8 mouse cellular contexts compared by ENCODE assay signal in the genomic region with DNA sequence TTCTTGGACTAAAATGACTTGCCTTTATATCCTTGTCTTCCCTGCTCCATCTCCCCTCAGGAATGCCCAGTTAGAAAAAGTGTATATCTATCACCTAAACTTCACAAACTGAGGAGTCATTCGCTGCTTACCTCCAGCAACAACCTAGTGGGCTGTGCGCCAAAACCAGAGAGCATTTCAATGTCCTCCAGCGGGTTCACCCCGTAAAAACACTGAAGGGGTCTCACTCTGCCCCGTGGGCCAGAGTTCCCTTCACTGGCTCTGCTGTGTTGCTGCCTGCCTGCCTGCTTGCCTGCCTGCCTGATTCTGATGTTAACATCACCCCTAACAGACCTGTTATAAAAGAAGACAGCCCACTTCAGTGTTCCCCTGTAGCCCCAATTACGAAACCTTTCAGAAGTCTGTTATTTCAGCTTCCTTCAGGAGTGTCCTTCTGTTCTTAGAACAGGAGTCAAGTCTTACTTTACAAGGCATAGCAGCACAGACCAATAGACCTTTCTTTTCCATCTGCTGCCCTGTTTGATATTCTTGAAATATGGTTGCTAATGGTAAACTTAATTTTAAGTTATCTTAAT. TPM values are rescaled to one million over a fixed set of nuclear protein-coding genes. Genes with fewer than 3 reads are reported as not detected.
DNase-seq lines count a peak whose midpoint lies in the region; ATAC-seq and TF ChIP-seq lines count a peak whose summit lies in the region.

No protein-coding gene starts in this region.

- H3K4me2 ChIP-seq in embryonic facial prominence, embryonic 11.5 days (ENCODE audit: low read depth, low read length): peak overlapping the region; percentile 45
- H3K4me2 ChIP-seq in intestine, embryonic 16.5 days (ENCODE audit: low read depth, low read length): peak overlapping the region; percentile 63
- peak overlapping the region; percentile 76 for H3K4me2 ChIP-seq in liver, embryonic 16.5 days (ENCODE audit: low read depth, low read length)
- peak overlapping the region; percentile 63 for H3K4me2 ChIP-seq in stomach, embryonic 14.5 days (replicated peaks; ENCODE audit: low read depth, low read length)

- no peak for TF ChIP-seq CTCF in ES-Bruce4 (IDR thresholded peaks at IDR 0.05; ENCODE audit: low read depth, low read length)

- H3K27me3 ChIP-seq in ES-Bruce4 (ENCODE audit: control insufficient read depth, insufficient read depth, low read length, poor library complexity, severe bottlenecking): no peaks in the 10 kb centered on the region
- H3K27me3 ChIP-seq in embryonic facial prominence, embryonic 11.5 days (ENCODE audit: control insufficient read depth, insufficient read depth, low read length): no peaks in the 10 kb centered on the region
- no peaks in the 10 kb centered on the region for H3K27me3 ChIP-seq in intestine, embryonic 16.5 days (replicated peaks; ENCODE audit: control insufficient read depth, insufficient read depth, low read length)
- no peaks in the 10 kb centered on the region for H3K27me3 ChIP-seq in liver, embryonic 16.5 days (ENCODE audit: control insufficient read depth, insufficient read depth, low read depth, low read length)
- no peaks in the 10 kb centered on the region for H3K27me3 ChIP-seq in stomach, embryonic 14.5 days (ENCODE audit: control insufficient read depth, insufficient read depth, low read length)

- peaks cover 7% of the 10 kb centered on the region for H3K36me3 ChIP-seq in ES-Bruce4 (ENCODE audit: control insufficient read depth, insufficient read depth, low read length, poor library complexity, severe bottlenecking)
- no peaks in the 10 kb centered on the region; the same call in 1 of the 2 replicates for H3K36me3 ChIP-seq in embryonic facial prominence, embryonic 11.5 days (replicated peaks; ENCODE audit: control insufficient read depth, insufficient read depth, low read depth, low read length)
- peaks cover 3% of the 10 kb centered on the region; the same call in 1 of the 2 replicates for H3K36me3 ChIP-seq in intestine, embryonic 16.5 days (ENCODE audit: control insufficient read depth, insufficient read depth, low read length)
- peaks cover 5% of the 10 kb centered on the region; the same call in 1 of the 2 replicates for H3K36me3 ChIP-seq in liver, embryonic 16.5 days (ENCODE audit: control insufficient read depth, insufficient read depth)
- H3K36me3 ChIP-seq in stomach, embryonic 14.5 days (ENCODE audit: control insufficient read depth, insufficient read depth, low read length): peaks cover 13% of the 10 kb centered on the region; the same call in 1 of the 2 replicates

- TF ChIP-seq POLR2A in ES-Bruce4 (IDR thresholded peaks at IDR 0.05; ENCODE audit: insufficient read depth, low read length): no peak

- WGBS in embryonic facial prominence, embryonic 11.5 days: 74% methylated on average over 6 of the region's 6 CpGs
- 65% methylated on average over 6 of the region's 6 CpGs for WGBS in intestine, embryonic 16.5 days
- 50% methylated on average over 6 of the region's 6 CpGs for WGBS in liver, embryonic 16.5 days (ENCODE audit: insufficient replicate concordance)
- 63% methylated on average over 6 of the region's 6 CpGs for WGBS in stomach, embryonic 14.5 days

- peak; percentile 11 for DNase-seq in gastrocnemius, postnatal 10 days
- DNase-seq in gastrocnemius, adult 18-20 months (ENCODE audit: low spot score): no peak
- no peak for DNase-seq in embryonic facial prominence, embryonic 11.5 days (ENCODE audit: low spot score)
- DNase-seq in ovary, adult 18-20 months (ENCODE audit: low spot score): no peak

- no peak overlapping the region for H3K27ac ChIP-seq in ES-Bruce4 (ENCODE audit: insufficient read depth, low read length)
- no peak overlapping the region for H3K27ac ChIP-seq in embryonic facial prominence, embryonic 11.5 days (replicated peaks; ENCODE audit: low read depth, low read length)
- no peak overlapping the region for H3K27ac ChIP-seq in intestine, embryonic 16.5 days (ENCODE audit: low read length)
- no peak overlapping the region; the same call in 1 of the 2 replicates for H3K27ac ChIP-seq in liver, embryonic 16.5 days (ENCODE audit: low read length)
- H3K27ac ChIP-seq in stomach, embryonic 14.5 days (ENCODE audit: low read length): no peak overlapping the region

- no peaks in the 10 kb centered on the region for H3K4me1 ChIP-seq in ES-Bruce4 (ENCODE audit: control insufficient read depth, insufficient read depth, low read length)
- H3K4me1 ChIP-seq in embryonic facial prominence, embryonic 11.5 days (ENCODE audit: control insufficient read depth, insufficient read depth, low read length): no peaks in the 10 kb centered on the region
- H3K4me1 ChIP-seq in intestine, embryonic 16.5 days (ENCODE audit: control insufficient read depth, insufficient read depth, low read length): peaks cover 12% of the 10 kb centered on the region
- H3K4me1 ChIP-seq in liver, embryonic 16.5 days (ENCODE audit: control insufficient read depth, low read depth, low read length): peaks cover 16% of the 10 kb centered on the region
- H3K4me1 ChIP-seq in stomach, embryonic 14.5 days (ENCODE audit: control insufficient read depth, insufficient read depth, low read length): peaks cover 16% of the 10 kb centered on the region

- peak overlapping the region; percentile 21; the same call in 1 of the 2 replicates for H3K4me3 ChIP-seq in ES-Bruce4 (ENCODE audit: low read depth, low read length)
- H3K4me3 ChIP-seq in embryonic facial prominence, embryonic 11.5 days (ENCODE audit: low read depth, low read length): peak overlapping the region; percentile 79
- H3K4me3 ChIP-seq in intestine, embryonic 16.5 days (ENCODE audit: low read length): peak overlapping the region; percentile 71
- peak overlapping the region; percentile 92 for H3K4me3 ChIP-seq in liver, embryonic 16.5 days (ENCODE audit: low read depth, low read length)
- H3K4me3 ChIP-seq in stomach, embryonic 14.5 days (ENCODE audit: low read depth, low read length): peak overlapping the region; percentile 71

- no peak for ATAC-seq in embryonic facial prominence, embryonic 11.5 days (replicated peaks; ENCODE audit: insufficient number of reproducible peaks, low FRiP score, low TSS enrichment, low read depth)
- ATAC-seq in intestine, embryonic 16.5 days: no peak
- ATAC-seq in liver, embryonic 16.5 days (ENCODE audit: low read depth): no peak
- ATAC-seq in stomach, embryonic 14.5 days (ENCODE audit: insufficient number of reproducible peaks, insufficient read depth, low FRiP score, low read depth): no peak

- no peaks in the 10 kb centered on the region for H3K9me3 ChIP-seq in ES-Bruce4 (replicated peaks; ENCODE audit: control insufficient read depth, insufficient read depth, low read length, poor library complexity, severe bottlenecking)
- no peaks in the 10 kb centered on the region for H3K9me3 ChIP-seq in embryonic facial prominence, embryonic 11.5 days (replicated peaks; ENCODE audit: control insufficient read depth, low read length)
- H3K9me3 ChIP-seq in intestine, embryonic 16.5 days (ENCODE audit: control insufficient read depth, low read length): no peaks in the 10 kb centered on the region
- H3K9me3 ChIP-seq in liver, embryonic 16.5 days (replicated peaks; ENCODE audit: control insufficient read depth, low read length): no peaks in the 10 kb centered on the region
- no peaks in the 10 kb centered on the region for H3K9me3 ChIP-seq in stomach, embryonic 14.5 days (ENCODE audit: control insufficient read depth, low read depth, low read length)

- peak overlapping the region; percentile 80 for H3K9ac ChIP-seq in ES-Bruce4 (ENCODE audit: low read depth, poor library complexity, severe bottlenecking)
- peak overlapping the region; percentile 87 for H3K9ac ChIP-seq in embryonic facial prominence, embryonic 11.5 days (replicated peaks; ENCODE audit: low read length)
- peak overlapping the region; percentile 82; the same call in 1 of the 2 replicates for H3K9ac ChIP-seq in intestine, embryonic 16.5 days (ENCODE audit: low read depth, low read length)
- peak overlapping the region; percentile 92 for H3K9ac ChIP-seq in liver, embryonic 16.5 days (ENCODE audit: low read depth, low read length)
- H3K9ac ChIP-seq in stomach, embryonic 14.5 days (replicated peaks; ENCODE audit: low read depth, low read length): peak overlapping the region; percentile 62

- no peak for TF ChIP-seq EP300 in ES-Bruce4 (IDR thresholded peaks at IDR 0.05; ENCODE audit: insufficient read depth, low read depth, low read length)

RNA-seq across cellular contexts. Expression of gene Orc3, which starts 1.1 kb away (rescaled TPM):
- 10 to 100 TPM; 33.3 to 40.4 TPM for total RNA-seq in gastrocnemius, postnatal 10 days (2021)
- 10 to 100 TPM; 35.9 to 38.7 TPM for total RNA-seq in gastrocnemius, adult 18-20 months (2021)
- polyA plus RNA-seq in ES-Bruce4 (2011; ENCODE audit: insufficient read depth, insufficient read length, low read depth, missing spikeins): 131 and 138 TPM in 2 replicates
- polyA plus RNA-seq in embryonic facial prominence, embryonic 11.5 days (2014; fragmentation: Nextera tagmentation; extraction: Ambion mirVana): 126 and 135 TPM in 2 replicates
- polyA plus RNA-seq in intestine, embryonic 16.5 days (2015; fragmentation: Nextera tagmentation; extraction: Ambion mirVana): 64.1 and 69.2 TPM in 2 replicates
- 36.8 and 38.9 TPM in 2 replicates for polyA plus RNA-seq in liver, embryonic 16.5 days (2015; fragmentation: Nextera tagmentation; extraction: Ambion mirVana)
- 102 and 105 TPM in 2 replicates for polyA plus RNA-seq in stomach, embryonic 14.5 days (2014; fragmentation: Nextera tagmentation; extraction: Ambion mirVana)

RNA-seq across cellular contexts. Expression of gene Rars2, which starts 1.1 kb away (rescaled TPM):
- 10 to 100 TPM; 21.9 to 23.9 TPM for total RNA-seq in gastrocnemius, postnatal 10 days (2021)
- total RNA-seq in gastrocnemius, adult 18-20 months (2021): 10 to 100 TPM; 18.2 to 19.1 TPM
- polyA plus RNA-seq in ES-Bruce4 (2011; ENCODE audit: insufficient read depth, insufficient read length, low read depth, missing spikeins): 61.7 and 71.0 TPM in 2 replicates
- 80.6 and 82.1 TPM in 2 replicates for polyA plus RNA-seq in embryonic facial prominence, embryonic 11.5 days (2014; fragmentation: Nextera tagmentation; extraction: Ambion mirVana)
- polyA plus RNA-seq in intestine, embryonic 16.5 days (2015; fragmentation: Nextera tagmentation; extraction: Ambion mirVana): 74.5 and 75.3 TPM in 2 replicates
- polyA plus RNA-seq in liver, embryonic 16.5 days (2015; fragmentation: Nextera tagmentation; extraction: Ambion mirVana): 21.7 and 24.6 TPM in 2 replicates
- 67.5 and 68.1 TPM in 2 replicates for polyA plus RNA-seq in stomach, embryonic 14.5 days (2014; fragmentation: Nextera tagmentation; extraction: Ambion mirVana)

Comparison
In these comparisons a context has a peak if more than half of its experiments do, and no peak if none do; other contexts are left out.
1. H3K4me3 ChIP-seq: peak in every context shown above with its lines; median percentile 92 in liver, embryonic 16.5 days; 79 in embryonic facial prominence, embryonic 11.5 days; 71 in intestine, embryonic 16.5 days; 71 in stomach, embryonic 14.5 days; 21 in ES-Bruce4.